Mouse (Mus musculus) forebrain, embryonic 11.5 days (tissue): Measurements from ENCODE around the gene Zmynd8. TPM values are rescaled to one million over a fixed set of nuclear protein-coding genes. Genes with fewer than 3 reads are reported as not detected.
"Not testable (repeated sequence)": the region's sequence is repeated elsewhere in the genome, so short reads cannot be mapped to it uniquely, and the experiment has no call there.

Experiments
- ATAC-seq: fragments of 200-750 bp; cut with Nextera tagmentation; replicated peaks from 2 replicates; pipeline ENCODE4 v1.8.0; 2017; ENCODE audit warnings: moderate TSS enrichment; ENCODE audit not compliant: low FRiP score
- DNase-seq: peaks from one replicate; pipeline ENCODE4 v3.0.0-alpha.2; 2017; ENCODE audit warnings: low spot score
- H3K27ac ChIP-seq: fragments of 300-500 bp; sonication (generic); 2 replicates; pipeline ENCODE4 v1.5.1; 2014; ENCODE audit warnings: low read depth, low read length
- H3K27me3 ChIP-seq: fragments of 300-500 bp; sonication (generic); 2 replicates; pipeline ENCODE4 v1.6.1; 2014; ENCODE audit warnings: mild to moderate bottlenecking, low read length, mixed read lengths; ENCODE audit not compliant: control insufficient read depth, insufficient read depth
- H3K36me3 ChIP-seq: fragments of 300-500 bp; sonication (generic); 2 replicates; pipeline ENCODE4 v1.6.1; 2014; ENCODE audit warnings: mild to moderate bottlenecking, low read length, moderate library complexity, mixed read lengths; ENCODE audit not compliant: control insufficient read depth, insufficient read depth
- H3K4me1 ChIP-seq: fragments of 300-500 bp; sonication (generic); replicated peaks from 2 replicates; pipeline ENCODE4 v1.6.1; 2014; ENCODE audit warnings: low read length, mixed read lengths; ENCODE audit not compliant: control insufficient read depth, insufficient read depth
- H3K4me2 ChIP-seq: fragments of 300-500 bp; sonication (generic); 2 replicates; pipeline ENCODE4 v1.6.1; 2014; ENCODE audit warnings: low read depth, mild to moderate bottlenecking, low read length, moderate library complexity, mixed read lengths; ENCODE audit not compliant: severe bottlenecking
- H3K4me3 ChIP-seq: fragments of 300-500 bp; sonication (generic); 2 replicates; pipeline ENCODE4 v1.5.1; 2014; ENCODE audit warnings: low read depth, low read length
- H3K9ac ChIP-seq: fragments of 300-500 bp; sonication (generic); 2 replicates; pipeline ENCODE4 v1.6.1; 2014; ENCODE audit warnings: low read length
- H3K9me3 ChIP-seq: fragments of 300-500 bp; sonication (generic); 2 replicates; pipeline ENCODE4 v1.6.1; 2016; ENCODE audit warnings: low read length, mixed read lengths; ENCODE audit not compliant: control insufficient read depth
- WGBS: fragments of 180-500 bp; shearing (Covaris S2); extraction: QIAGEN DNeasy Blood & Tissue Kit; methylation state at CpG from one replicate; pipeline ENCODE4 v1.1.7; 2014; 5-methylcytosine and 5-hydroxymethylcytosine counted together
- polyA plus RNA-seq: library from polyadenylated mRNA; unstranded; fragments of >200 nt; fragmentation: Nextera tagmentation; extraction: Ambion mirVana; gene quantifications from 2 replicates; pipeline ENCODE4 v1.2.1, GENCODE M21; 2014

The Zmynd8 gene
- polyA plus RNA-seq, 1 experiment from 2014 or later, result 61.5 TPM

GRCm38 (mm10) chr2:165812889-165813288 lies 85.9 kb downstream of the Zmynd8 start:
- 90% methylated on average over 8 of the region's 8 CpGs for WGBS
- no peak overlapping the region for H3K27ac ChIP-seq

GRCm38 (mm10) chr2:165811536-165811935 lies 87.3 kb downstream of the Zmynd8 start:
- Histone ChIP-seq H3K4me1 (no peaks in the 10 kb centered on the region), H3K4me2 (no peak overlapping the region), H3K27me3 (no peaks in the 10 kb centered on the region), H3K36me3 (peaks cover 7% of the 10 kb centered on the region; the same call in 1 of the 2 replicates), H3K9me3 (no peaks in the 10 kb centered on the region), H3K9ac (no peak overlapping the region), H3K4me3 (no peak overlapping the region), H3K27ac (no peak overlapping the region)
- DNase-seq (no peak), ATAC-seq (no peak)
- 66% methylated on average over 5 of the region's 5 CpGs for WGBS

More at GRCm38 (mm10) chr2:165812889-165813288, 85.9 kb downstream of the Zmynd8 start:
- H3K4me3 ChIP-seq, result no peak overlapping the region
- H3K36me3 ChIP-seq, result peaks cover 2% of the 10 kb centered on the region; the same call in 1 of the 2 replicates
- DNase-seq (no peak), ATAC-seq (no peak)
- no peak overlapping the region for H3K4me2 ChIP-seq
- no peaks in the 10 kb centered on the region for H3K4me1 ChIP-seq
- no peak overlapping the region for H3K9ac ChIP-seq
- no peaks in the 10 kb centered on the region for H3K9me3 ChIP-seq
- no peaks in the 10 kb centered on the region for H3K27me3 ChIP-seq

DNA sequence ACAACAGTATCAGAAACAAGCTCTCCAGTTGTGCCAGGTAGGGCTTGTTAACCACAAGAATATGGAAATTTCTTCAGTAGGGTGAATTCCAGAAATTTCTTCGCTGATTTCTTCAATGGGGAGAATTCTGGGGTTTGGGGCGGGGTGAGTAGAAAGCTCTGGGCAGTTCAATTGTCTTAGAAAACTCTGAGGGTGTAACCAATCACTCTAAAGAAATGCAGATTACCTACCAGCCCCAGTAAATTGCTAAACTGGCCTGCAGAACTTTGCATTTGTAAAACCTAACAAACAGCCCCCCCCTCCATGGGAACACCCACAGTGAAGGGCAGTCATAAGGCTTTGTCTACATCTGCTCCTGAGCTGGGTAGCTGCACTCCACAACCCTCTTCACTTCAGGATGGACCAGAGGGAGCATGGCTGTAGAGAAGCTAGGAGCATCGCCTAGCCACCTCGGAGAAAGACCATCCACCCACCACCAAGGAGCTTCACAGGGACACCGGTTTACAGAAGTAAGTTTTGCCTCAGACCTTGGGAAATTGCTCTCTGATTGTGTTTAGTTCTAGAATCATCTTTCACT lies 88.8 kb downstream of the Zmynd8 start:
- no peak for ATAC-seq
- no peaks in the 10 kb centered on the region for H3K4me1 ChIP-seq
- H3K9me3 ChIP-seq, result no peaks in the 10 kb centered on the region
- 91% methylated on average over 5 of the region's 5 CpGs for WGBS
- no peak overlapping the region for H3K9ac ChIP-seq
- no peak overlapping the region for H3K4me2 ChIP-seq
- no peak overlapping the region for H3K4me3 ChIP-seq
- no peak overlapping the region for H3K27ac ChIP-seq
- H3K36me3 ChIP-seq, result peaks cover 7% of the 10 kb centered on the region; the same call in 1 of the 2 replicates
- no peaks in the 10 kb centered on the region for H3K27me3 ChIP-seq
- DNase-seq, result no peak

- Histone ChIP-seq H3K4me1 (no peaks in the 10 kb centered on the region), H3K27ac (no peak overlapping the region), H3K4me2 (no peak overlapping the region), H3K9me3 (no peaks in the 10 kb centered on the region), H3K36me3 (peaks cover 7% of the 10 kb centered on the region; the same call in 1 of the 2 replicates), H3K27me3 (no peaks in the 10 kb centered on the region), H3K9ac (no peak overlapping the region), H3K4me3 (no peak overlapping the region)
- no peak for DNase-seq
- ATAC-seq, result no peak
- WGBS, result 94% methylated on average over 5 of the region's 5 CpGs
Observed at GRCm38 (mm10) chr2:165809091-165809490, 89.7 kb downstream of the Zmynd8 start.

- peaks cover 7% of the 10 kb centered on the region; the same call in 1 of the 2 replicates for H3K36me3 ChIP-seq
Observed at GRCm38 (mm10) chr2:165808179-165808975, 90.4 kb downstream of the Zmynd8 start.

DNA sequence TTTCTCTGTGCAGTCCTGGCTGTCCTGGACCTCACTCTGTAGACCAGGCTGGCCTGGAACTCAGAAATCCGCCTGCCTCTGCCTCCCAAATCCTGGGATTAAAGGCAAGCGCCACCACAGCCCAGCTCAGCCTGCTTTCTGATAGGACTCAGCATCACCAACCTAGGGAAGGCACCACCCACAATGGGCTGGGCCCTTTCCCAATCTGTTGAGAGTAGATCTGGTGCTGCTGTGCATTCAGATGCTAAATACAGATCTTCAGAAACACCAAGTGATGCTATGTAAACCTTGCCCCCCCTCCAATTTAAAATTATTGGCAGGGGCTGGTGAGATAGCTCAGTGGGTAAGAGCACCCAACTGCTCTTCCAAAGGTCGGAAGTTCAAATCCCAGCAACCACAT lies 98.6 kb downstream of the Zmynd8 start:
- 98% methylated on average over 3 of the region's 3 CpGs for WGBS
- not testable (repeated sequence) for H3K4me1 ChIP-seq, ATAC-seq

More at GRCm38 (mm10) chr2:165808179-165808975, 90.4 kb downstream of the Zmynd8 start:
- no peak overlapping the region for H3K4me3 ChIP-seq
- 95% methylated on average over 12 of the region's 12 CpGs for WGBS
- H3K4me1 ChIP-seq, result no peaks in the 10 kb centered on the region
- no peak overlapping the region for H3K4me2 ChIP-seq
- H3K27ac ChIP-seq, result no peak overlapping the region
- no peaks in the 10 kb centered on the region for H3K27me3 ChIP-seq
- no peak for DNase-seq
- H3K9ac ChIP-seq, result no peak overlapping the region
- ATAC-seq, result no peak
- H3K9me3 ChIP-seq, result no peaks in the 10 kb centered on the region

DNA sequence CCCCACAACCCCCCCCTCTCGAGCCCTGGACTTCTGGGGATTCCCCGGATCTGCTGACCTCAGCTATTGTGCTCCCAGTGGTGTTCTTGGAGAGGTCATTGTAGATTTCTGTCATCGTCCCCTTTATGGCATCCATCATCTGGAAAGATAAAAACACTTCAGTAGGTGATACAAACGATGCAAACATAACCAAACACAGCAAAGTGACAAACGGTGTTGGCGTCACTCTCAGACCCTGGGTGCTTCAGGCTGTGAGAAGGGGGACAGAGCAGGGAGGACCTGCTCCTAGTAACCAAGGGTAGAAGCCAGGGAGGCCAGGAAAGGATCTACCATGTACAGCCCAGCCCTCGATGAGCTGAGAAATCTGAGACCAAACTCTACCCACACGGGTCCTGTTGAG lies 100.9 kb downstream of the Zmynd8 start:
- Histone ChIP-seq H3K4me2 (no peak overlapping the region), H3K4me3 (no peak overlapping the region), H3K27ac (no peak overlapping the region), H3K9ac (no peak overlapping the region), H3K27me3 (no peaks in the 10 kb centered on the region), H3K36me3 (peaks cover 11% of the 10 kb centered on the region), H3K4me1 (no peaks in the 10 kb centered on the region), H3K9me3 (no peaks in the 10 kb centered on the region)
- DNase-seq (no peak), ATAC-seq (no peak)
- WGBS, result 74% methylated on average over 8 of the region's 8 CpGs

More for the DNA sequence above, 98.6 kb downstream of the Zmynd8 start:
- not testable (repeated sequence) for H3K27me3 ChIP-seq, H3K4me3 ChIP-seq, H3K4me2 ChIP-seq, H3K27ac ChIP-seq, H3K9me3 ChIP-seq, DNase-seq, H3K9ac ChIP-seq
- peaks cover 11% of the 10 kb centered on the region for H3K36me3 ChIP-seq

DNA sequence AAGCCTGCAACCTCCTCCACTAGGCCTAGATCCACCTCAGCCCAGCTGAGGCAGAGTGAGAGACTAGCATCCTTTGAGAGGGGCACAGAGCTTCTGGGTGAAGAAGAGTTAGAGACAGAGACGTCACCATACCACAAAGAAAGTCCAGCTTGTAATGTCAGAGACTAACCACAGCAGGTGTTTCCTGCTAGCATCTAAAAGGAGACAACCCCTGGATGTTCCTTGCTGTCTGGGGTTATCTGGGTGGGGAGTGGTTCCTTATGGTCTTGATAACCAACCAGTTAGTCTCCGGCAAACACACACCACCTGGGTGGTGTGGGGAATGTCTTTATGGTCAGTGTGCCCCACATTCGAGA lies 105.6 kb downstream of the Zmynd8 start:
- H3K9ac ChIP-seq, result no peak overlapping the region
- ATAC-seq (no peak), DNase-seq (no peak)
- H3K36me3 ChIP-seq, result peaks cover 9% of the 10 kb centered on the region
- no peak overlapping the region for H3K27ac ChIP-seq
- no peak overlapping the region for H3K4me2 ChIP-seq
- no peak overlapping the region for H3K4me3 ChIP-seq
- H3K4me1 ChIP-seq, result 0 out of 2 replicates have a peak, but pooled peaks cover 5% of the 10 kb centered on the region
- H3K27me3 ChIP-seq, result no peaks in the 10 kb centered on the region
- H3K9me3 ChIP-seq, result no peaks in the 10 kb centered on the region
- WGBS, result 89% methylated on average over 3 of the region's 3 CpGs
